Mouse (Mus musculus) adrenal gland, postnatal 4 days (tissue): ENCODE results near the gene Tns3. TPM values are rescaled to one million over a fixed set of nuclear protein-coding genes. Genes with fewer than 3 reads are reported as not detected.

Experiments used
- DNase-seq, 2 experiments: peaks; one replicate each; pipeline ENCODE4 v3.0.0; 2021 to 2022; ENCODE audit warnings: low spot score in 2 of 2, mixed read lengths in 2 of 2
- total RNA-seq, 2 experiments: library from RNA; stranded (reverse); gene quantifications; 2 replicates each; pipeline ENCODE4 v1.2.3; 2021

The Tns3 gene
- total RNA-seq, 2 experiments from 2014 or later, result 67.7 to 81.2 TPM

DNA sequence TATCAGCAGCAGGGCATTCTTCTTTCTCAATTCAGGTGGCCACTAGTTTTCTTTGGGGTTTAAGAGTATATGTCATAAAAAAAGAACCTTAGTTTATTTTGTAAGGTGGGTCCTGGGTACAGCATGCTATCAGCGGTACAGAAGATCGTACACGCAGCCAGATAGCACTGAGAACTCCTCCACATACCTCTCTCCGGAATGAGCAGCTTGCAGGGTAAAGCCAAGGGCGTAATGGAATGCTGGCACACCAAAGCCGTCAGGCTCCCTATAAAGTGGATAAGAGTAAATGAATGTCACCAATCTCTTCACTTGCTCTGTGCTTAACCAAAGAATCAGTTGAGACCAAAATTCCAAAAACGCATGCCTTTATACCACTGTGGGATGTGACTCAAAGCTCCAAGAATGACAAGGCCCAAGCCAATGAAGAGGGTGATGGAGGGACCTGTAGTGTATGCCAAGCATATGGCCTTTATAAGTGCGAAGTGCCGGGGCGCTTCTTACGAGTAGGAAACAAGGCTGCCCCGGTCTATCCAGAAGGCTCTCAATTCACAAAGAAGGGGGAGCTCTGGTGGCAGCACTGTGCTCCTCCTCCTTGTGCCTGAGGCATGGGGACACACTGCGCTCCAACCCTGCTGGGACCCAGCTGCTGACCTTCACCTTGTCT lies 219.4 kb downstream of the Tns3 start:
- no peak for DNase-seq

DNA sequence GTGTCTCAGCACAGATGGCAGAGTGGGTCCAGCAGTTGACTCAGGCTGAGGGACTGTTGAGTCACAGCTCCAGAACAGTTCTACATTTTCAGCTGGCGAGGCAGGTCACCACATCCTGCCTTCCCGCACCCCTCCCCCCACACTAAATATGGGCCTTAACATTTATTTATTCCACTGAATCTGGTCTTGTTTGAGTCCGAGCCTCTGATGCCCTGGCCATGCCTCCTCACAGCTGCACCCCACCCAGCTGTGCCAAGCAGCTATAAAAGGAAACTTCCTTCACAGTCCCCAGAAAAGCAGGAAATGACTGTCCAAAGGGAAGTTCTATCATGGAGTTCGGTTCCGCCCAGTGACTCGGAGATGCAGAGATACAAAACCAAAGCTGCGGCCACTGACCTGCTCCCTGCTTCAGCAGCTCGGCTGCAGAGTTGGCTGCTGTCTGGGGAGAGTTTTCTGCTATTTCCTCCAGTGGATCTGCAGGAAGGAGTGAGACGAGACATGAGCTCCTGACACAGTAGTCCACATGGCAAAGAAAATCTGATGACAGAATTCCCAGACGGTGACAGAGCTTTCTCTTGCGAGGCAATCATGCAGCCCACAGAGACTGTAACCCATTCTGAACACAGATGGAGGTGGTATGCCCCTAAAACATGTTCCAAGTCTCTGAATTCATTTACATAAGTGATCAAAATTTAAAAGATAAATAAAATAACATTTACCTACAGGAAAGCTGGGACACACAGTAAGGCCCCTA lies 220.6 kb downstream of the Tns3 start:
- DNase-seq, result no peak

DNA sequence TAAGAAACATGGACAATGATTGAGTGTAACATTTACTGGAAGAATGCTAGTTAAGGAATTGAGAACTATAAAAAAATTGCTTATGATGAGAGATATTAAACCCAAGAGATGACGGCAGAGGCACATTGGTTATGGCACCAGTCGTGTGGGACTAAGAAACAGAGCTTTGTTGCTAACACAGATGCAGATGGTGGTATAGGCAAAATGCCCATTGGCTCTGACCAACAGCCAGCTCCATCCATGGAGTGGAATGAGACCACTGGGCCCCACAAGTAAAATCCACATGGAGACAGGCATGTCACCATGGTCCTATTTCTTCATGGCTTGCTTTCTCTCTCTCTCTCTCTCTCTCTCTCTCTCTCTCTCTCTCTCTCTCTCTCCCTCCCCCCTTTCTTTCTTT lies 223.6 kb downstream of the Tns3 start:
- DNase-seq, result no peak

DNA sequence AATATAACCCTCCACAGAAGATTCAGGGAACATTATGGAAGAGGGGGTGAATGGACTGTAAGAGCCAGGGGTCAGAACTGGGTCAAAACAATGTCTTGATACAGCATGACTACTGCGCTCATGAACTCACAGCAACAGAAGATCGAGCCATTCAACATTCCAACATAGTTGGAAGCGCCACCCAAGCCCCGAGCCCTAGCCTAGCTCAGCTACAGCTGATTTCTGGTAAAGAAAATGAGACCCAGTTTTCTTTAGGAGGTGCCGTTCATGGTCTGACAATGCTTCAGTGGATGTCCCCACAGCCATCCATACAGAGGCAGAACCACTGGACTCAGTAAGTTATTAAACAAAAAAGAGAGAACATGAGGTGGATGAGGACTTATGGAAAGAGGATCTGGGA lies 224.1 kb downstream of the Tns3 start:
- no peak for DNase-seq

DNA sequence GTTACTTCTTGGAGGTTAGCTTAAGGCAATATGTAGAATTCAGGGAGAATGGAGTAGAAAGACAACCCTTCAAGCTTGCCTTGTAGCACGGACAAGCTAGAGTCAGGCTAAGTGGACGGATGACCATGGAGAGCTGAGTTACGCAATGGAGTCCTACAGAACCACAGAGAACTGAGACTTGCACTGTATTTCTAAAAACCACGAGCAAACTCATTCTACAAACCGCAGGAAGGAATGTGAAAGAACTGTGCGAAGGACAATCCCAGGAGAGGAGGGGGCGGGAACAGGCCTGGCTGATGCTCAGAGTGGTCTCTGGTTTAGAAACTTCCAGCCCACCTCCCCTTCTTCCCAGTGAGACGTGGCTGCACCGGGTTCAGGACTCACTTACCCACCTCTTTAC lies 225.3 kb downstream of the Tns3 start:
- no peak for DNase-seq

DNA sequence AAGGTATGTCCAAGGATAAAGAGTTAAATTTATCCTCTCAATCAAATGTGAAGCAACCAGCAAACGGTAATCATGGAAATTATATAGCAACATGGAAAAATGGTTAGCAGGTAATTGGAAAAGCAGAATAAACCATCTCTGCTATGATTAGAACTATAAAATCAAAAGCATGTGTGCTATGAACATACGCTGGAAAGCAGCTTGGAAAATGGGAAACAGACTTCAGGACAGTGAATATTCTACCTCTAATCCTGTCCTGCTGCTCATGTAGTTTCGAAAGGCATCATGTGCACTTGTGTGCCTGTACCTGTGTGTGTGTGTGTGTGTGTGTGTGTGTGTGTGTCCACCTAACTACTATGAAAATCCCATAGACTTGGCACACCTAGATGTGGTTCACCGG lies 226.1 kb downstream of the Tns3 start:
- DNase-seq, result no peak

DNA sequence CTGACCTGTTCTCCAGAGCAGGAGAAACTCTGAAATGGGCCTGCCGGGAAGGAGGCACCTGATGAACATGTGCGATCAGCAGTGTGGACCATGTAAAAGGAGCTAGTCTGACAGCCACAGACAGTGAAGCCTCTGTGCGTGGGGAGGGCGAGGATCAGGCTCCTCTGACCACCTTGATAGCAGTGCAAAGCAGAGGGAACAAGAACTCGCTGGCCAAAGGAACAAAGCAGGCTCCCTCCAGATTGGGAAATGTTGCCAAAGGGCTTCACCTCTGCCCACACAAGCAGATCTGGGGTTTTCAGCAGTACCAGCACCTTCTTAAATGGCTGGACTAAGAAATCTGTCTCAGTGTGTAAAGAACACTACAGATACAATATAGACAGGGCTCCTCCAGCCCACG lies 229.2 kb downstream of the Tns3 start:
- DNase-seq, result no peak

DNA sequence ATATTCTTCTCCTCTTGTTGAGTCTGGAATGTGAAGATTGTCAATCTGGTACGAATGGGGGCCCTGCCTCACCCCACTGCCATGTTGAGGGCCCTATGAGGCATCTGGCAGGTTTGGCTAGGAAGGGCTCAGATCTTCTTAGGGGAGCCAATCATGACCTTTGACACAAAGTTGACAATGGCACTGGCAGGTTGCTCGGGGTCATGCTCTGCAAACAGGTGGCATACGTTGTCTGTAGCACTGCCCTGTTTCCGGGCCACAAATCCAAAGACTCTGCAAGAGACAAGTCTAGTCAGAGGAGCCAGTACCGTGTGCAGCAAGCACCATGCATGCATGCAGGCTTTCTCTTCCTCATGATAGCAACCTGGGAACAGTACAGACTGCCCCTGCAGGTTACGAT lies 230.0 kb downstream of the Tns3 start:
- no peak for DNase-seq

DNA sequence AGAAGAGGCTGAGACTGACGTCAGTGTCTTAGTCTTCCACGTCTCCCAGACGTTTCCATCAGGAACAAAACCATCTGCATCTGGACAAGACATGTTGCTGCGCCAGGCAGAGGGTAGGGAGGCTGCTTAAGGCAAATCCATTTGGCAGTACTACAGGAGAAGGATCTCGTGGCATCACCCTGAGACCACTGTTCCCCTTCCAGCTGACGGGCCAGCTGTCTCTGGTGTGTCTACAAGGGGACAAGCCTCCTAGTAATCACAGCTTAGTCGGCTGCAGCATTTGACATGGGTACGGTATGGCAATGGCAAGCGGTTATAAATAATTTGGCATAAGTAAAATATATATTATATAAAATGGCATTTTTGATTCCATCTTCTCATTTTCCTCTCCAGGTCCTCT lies 230.9 kb downstream of the Tns3 start:
- no peak for DNase-seq

DNA sequence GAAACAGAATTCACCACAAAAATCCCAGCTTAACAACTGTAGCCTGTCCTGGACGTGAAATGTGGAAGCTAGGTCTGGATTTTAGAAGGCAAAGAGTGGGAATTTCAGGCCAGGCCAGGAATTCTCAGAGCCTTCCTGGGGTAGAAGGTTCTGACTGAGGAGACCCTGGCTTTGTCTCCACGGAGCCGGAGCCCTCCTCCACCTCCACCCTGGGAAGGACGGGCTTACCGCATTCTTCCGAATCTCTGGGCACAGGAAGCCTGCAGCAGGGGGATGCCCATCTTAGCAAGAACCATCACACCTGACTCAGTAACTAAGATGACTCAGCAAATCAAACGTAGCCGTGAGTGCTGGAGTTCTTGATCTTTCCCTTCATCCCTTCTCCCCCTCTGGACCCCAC lies 231.4 kb downstream of the Tns3 start:
- no peak for DNase-seq

DNA sequence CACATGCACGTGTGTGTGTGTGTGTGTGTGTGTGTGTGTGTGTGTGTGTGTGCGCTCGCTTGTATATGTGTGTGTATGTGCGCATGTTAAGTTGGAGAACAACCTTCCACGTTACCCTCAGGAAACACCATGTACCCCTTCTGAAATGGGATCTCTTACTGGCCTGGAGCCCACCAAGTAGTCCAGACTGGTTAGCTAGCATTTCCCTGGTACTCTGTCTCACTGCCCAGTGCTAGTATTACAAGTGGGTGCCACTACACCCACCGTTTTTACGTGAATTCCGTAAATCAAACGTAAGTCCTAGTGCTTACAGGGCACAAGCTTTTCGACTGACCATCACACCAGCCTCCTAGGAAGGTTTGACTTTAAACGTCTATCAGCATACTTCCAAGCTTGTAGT lies 236.7 kb downstream of the Tns3 start:
- no peak for DNase-seq

DNA sequence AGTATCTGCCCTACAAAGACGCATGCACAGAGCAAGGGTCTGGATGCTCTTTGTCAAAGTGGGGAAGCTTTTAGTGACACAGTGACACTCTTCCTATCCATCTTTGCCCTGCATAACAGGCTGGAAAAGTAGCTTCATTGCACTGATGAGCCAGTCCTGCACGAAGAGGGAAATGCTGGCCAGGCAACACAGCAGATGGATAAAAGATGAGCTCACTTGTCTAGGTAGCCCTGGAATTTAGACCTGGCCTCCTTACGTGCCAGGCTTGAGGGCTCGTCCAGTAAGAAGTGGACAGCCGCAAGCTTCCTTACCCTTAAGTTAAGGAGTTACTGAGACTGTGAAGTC lies 239.1 kb downstream of the Tns3 start:
- no peak for DNase-seq

DNA sequence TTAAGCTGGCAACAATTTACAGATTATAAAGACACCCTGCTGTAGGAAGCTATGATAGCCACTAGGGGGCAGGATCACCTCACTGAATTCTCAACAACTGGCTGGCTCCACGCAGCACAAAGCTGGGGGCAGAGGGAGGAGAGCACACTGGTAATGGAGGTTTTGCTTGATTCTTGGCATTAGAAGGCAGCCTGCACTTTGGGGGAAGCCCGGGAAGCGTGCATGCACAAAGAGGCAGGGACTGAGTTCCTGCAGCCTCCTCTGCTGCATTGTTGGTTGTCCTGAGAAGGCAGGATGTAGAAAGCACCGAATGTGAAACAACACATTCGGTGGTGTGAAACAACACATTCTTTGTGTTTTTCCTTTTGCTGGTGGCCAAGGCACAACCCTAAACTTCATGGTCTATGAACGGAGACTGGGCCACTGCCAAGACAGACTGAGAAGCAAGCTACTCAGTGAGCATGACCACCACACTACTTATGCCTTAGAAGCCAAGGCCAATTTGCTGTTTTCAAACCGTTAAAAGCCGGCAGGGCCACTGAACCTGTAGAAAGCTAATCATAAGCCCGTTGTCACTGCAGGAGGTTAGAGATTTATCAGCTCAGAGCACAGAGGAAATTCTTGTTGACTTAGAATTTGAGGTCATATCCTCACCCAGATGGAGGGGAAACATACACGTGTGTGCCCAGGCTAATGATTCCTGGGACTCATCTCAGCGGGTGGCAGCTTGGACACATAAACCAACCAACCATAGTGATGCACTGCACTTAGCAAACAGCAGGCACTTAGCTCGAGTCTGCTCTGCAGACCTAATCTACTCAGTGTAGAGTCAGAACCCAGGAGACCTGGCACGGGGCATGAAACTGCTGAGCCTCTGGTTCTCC lies 239.8 kb downstream of the Tns3 start:
- peak; percentile 26 to 60 for DNase-seq

DNA sequence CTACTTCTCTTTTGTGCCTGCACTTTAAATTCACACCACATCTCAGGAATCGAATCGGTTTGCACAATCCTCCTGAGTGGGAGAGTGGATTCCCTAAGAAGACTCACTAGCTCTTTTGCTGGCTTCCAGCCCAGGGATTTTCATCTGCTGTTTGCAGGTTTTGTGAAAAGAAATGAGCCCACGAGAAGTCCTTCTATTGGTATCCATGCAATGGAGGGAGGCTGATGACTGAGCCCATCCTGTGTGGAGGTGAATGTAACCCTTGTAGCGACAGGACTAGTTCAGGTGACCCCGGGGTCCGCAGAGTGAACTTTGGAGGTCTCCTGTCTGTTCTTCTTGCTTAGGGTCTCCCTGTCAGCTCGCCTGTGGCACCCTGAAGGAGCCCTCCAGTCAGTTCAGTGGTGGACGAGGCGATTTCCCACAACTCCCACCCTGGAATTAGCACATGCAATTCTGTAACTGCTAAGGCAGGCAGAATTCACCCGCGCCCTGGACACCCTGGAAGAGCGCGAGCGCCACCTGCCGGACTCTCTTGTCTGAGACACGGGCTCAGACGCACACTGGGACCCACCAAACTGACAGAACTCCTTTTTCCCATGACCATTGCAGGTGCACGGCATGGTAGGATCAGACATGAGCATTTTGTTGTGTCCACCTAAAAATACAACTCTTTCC lies 259.0 kb downstream of the Tns3 start:
- DNase-seq, result peak in 1 of 2 experiments; percentile 38

DNA sequence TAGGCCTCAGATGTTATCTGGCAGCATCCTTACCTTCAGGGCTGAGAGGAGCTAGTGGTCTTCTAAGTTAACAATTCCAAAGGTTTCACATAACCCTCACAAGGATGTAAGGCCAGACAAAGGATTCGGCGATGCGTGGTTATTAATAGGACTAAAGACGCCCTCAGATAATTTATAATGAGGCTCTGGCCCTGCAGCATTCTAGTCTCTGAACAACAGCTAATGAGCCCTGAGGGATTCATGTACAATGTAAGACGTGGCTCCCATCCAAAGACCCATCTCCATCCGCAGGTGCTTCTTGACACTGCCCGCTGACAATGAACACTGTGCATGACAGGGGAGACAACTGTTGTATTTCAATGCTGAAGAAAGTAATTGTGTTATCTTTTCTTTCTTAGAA lies 263.0 kb downstream of the Tns3 start:
- DNase-seq, result no peak

DNA sequence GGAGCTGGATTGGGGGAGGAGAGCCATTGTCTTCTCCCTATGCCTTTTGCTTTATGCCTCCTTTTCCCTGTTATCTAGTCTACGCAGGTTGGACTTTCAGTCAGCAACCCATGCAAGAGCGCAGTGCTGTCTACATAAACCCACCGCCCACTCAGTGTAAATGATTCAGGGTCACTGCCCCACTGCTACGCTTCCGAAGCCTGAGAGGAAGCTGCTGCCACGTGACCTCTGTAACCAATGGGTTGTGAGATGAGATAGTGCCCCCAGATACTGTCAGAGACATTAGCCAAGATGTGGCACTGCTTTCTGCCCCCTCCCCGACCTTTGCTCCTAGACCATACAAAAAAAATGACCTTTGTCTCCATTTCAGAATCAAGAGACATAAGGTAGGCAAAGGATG lies 268.0 kb downstream of the Tns3 start:
- no peak for DNase-seq

DNA sequence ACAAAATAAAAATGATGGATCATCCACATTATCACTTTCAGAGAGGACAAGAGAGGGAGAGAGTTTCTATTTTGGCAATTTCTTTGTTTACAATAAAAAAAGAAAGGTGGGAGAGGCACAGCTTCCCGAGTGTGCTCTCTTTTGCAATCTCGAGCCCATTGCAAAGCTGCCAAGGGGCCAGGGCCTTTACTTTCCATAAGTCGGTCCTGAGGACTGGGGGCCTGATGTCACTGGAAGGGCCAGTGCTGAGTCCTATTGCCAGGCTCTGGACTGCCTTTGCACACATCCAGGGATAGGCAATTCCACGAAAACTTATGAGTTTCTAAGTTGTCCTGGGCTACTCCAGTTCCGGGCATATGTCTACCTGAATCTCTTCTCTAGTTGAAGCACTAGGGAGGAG lies 272.8 kb downstream of the Tns3 start:
- DNase-seq, result no peak

DNA sequence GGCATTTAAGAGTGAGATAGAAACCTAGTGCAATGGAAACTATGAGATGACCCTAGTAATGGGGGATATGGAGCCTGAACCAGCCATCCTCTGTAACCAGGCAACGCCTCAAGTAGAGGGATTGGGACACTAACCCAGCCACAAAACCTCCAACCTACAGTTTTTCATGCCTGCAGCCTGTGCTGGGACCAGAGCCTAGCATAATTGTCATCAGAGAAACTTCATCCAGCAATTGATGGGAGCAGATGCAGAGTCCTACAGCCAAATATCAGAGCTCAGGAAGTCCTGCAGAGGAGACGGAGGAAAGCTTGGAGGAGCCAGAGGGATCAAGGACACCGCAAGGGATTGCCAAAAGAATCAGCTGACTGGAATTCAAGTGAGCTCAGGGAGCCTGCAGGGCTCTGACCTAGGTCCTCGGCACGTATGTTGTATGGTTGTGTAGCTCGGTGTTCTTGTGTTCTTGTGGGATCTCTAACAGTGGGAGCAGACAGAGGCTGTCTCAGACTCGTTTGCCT lies 278.4 kb downstream of the Tns3 start:
- no peak for DNase-seq
